Mouse (Mus musculus) bone marrow, adult 2 months (tissue): ENCODE data around the gene Psap.

Source experiments
- CTCF ChIP-seq: fragments of 200-500 bp; IDR thresholded peaks from 2 replicates; pipeline ENCODE4 v1.5.1; 2011; ENCODE audit warnings: low read length, control low read depth; ENCODE audit not compliant: control insufficient read depth, insufficient read depth
- POLR2A ChIP-seq: fragments of 200-500 bp; IDR thresholded peaks from 2 replicates; pipeline ENCODE4 v1.6.1; 2011; ENCODE audit warnings: low read depth, mild to moderate bottlenecking, control low read depth, low read length, borderline replicate concordance; ENCODE audit not compliant: control insufficient read depth

DNA sequence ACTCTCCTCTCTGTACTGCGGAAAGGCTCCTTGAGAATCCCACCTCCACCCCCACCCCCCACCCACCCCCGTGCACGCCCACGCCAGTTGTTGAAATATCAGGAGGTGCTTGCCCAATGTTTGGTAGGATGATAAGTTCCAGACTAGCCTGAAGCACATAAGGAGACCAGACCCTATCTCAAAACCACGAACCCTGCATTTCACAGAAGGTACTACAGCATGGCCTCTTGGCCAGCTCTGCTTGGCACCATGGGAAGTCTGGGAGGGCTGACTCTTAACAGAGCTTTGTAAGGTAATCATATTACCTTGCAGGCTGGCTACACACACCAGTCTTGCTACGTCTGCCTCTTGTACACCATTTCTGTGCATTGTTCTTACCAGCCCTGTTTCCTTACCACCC is 5.2 kb upstream of the Psap start:
- TF ChIP-seq CTCF (no peak), POLR2A (no peak)
